Mouse (Mus musculus): ENCODE results near the gene Trim29. TPM values are rescaled to one million over a fixed set of nuclear protein-coding genes. Genes with fewer than 3 reads are reported as not detected.

The Trim29 gene
- polyA plus RNA-seq, 1 experiment, result 0.19 TPM

GRCm38 (mm10) chr9:43286870-43287269 lies 23.8 kb upstream of the Trim29 start:
- no peak overlapping the region for H3K27ac ChIP-seq (ENCODE audit: control insufficient read depth, insufficient read depth, low read depth, low read length)
- TF ChIP-seq POLR2A (IDR thresholded peaks at IDR 0.05; ENCODE audit: control insufficient read depth, low read depth, low read length) (no peak), CTCF (IDR thresholded peaks at IDR 0.05; ENCODE audit: control insufficient read depth, insufficient read depth, insufficient replicate concordance, low read depth, low read length) (peak; percentile 98)

GRCm38 (mm10) chr9:43293058-43293457 lies 17.6 kb upstream of the Trim29 start:
- TF ChIP-seq POLR2A (IDR thresholded peaks at IDR 0.05; ENCODE audit: control insufficient read depth, low read depth, low read length), result no peak
- no peak for TF ChIP-seq CTCF (IDR thresholded peaks at IDR 0.05; ENCODE audit: control insufficient read depth, insufficient read depth, insufficient replicate concordance, low read depth, low read length)
- no peak overlapping the region for H3K27ac ChIP-seq (ENCODE audit: control insufficient read depth, insufficient read depth, low read depth, low read length)
- no peaks in the 10 kb centered on the region for H3K4me1 ChIP-seq (ENCODE audit: control insufficient read depth, insufficient read depth, low read length)
- H3K27me3 ChIP-seq (ENCODE audit: control insufficient read depth, insufficient read depth, low read length), result no peaks in the 10 kb centered on the region
- H3K4me3 ChIP-seq (ENCODE audit: control insufficient read depth, low read depth, low read length), result no peak overlapping the region
- H3K36me3 ChIP-seq (ENCODE audit: control insufficient read depth, insufficient read depth, low read length), result no peaks in the 10 kb centered on the region

More at GRCm38 (mm10) chr9:43286870-43287269, 23.8 kb upstream of the Trim29 start:
- peaks cover 2% of the 10 kb centered on the region; the same call in 1 of the 2 replicates for H3K4me1 ChIP-seq (ENCODE audit: control insufficient read depth, insufficient read depth, low read length)
- no peaks in the 10 kb centered on the region for H3K36me3 ChIP-seq (ENCODE audit: control insufficient read depth, insufficient read depth, low read length)
- H3K27me3 ChIP-seq (ENCODE audit: control insufficient read depth, insufficient read depth, low read length), result no peaks in the 10 kb centered on the region
- H3K4me3 ChIP-seq (ENCODE audit: control insufficient read depth, low read depth, low read length), result peak overlapping the region; percentile 21; the same call in 1 of the 2 replicates

GRCm38 (mm10) chr9:43300394-43300793 lies 10.3 kb upstream of the Trim29 start:
- Histone ChIP-seq H3K4me1 (ENCODE audit: control insufficient read depth, insufficient read depth, low read length) (no peaks in the 10 kb centered on the region), H3K4me3 (ENCODE audit: control insufficient read depth, low read depth, low read length) (no peak overlapping the region), H3K27ac (ENCODE audit: control insufficient read depth, insufficient read depth, low read depth, low read length) (no peak overlapping the region), H3K27me3 (ENCODE audit: control insufficient read depth, insufficient read depth, low read length) (no peaks in the 10 kb centered on the region), H3K36me3 (ENCODE audit: control insufficient read depth, insufficient read depth, low read length) (no peaks in the 10 kb centered on the region)
- TF ChIP-seq CTCF (IDR thresholded peaks at IDR 0.05; ENCODE audit: control insufficient read depth, insufficient read depth, insufficient replicate concordance, low read depth, low read length), result no peak
- TF ChIP-seq POLR2A (IDR thresholded peaks at IDR 0.05; ENCODE audit: control insufficient read depth, low read depth, low read length), result no peak

GRCm38 (mm10) chr9:43302989-43303388 lies 7.7 kb upstream of the Trim29 start:
- no peaks in the 10 kb centered on the region for H3K4me1 ChIP-seq (ENCODE audit: control insufficient read depth, insufficient read depth, low read length)
- H3K27ac ChIP-seq (ENCODE audit: control insufficient read depth, insufficient read depth, low read depth, low read length), result no peak overlapping the region
- no peak for TF ChIP-seq CTCF (IDR thresholded peaks at IDR 0.05; ENCODE audit: control insufficient read depth, insufficient read depth, insufficient replicate concordance, low read depth, low read length)
- no peak for TF ChIP-seq POLR2A (IDR thresholded peaks at IDR 0.05; ENCODE audit: control insufficient read depth, low read depth, low read length)
- H3K36me3 ChIP-seq (ENCODE audit: control insufficient read depth, insufficient read depth, low read length), result no peaks in the 10 kb centered on the region
- no peak overlapping the region for H3K4me3 ChIP-seq (ENCODE audit: control insufficient read depth, low read depth, low read length)
- no peaks in the 10 kb centered on the region for H3K27me3 ChIP-seq (ENCODE audit: control insufficient read depth, insufficient read depth, low read length)

GRCm38 (mm10) chr9:43305882-43306281 lies 4.8 kb upstream of the Trim29 start:
- no peak overlapping the region for H3K27ac ChIP-seq (ENCODE audit: control insufficient read depth, insufficient read depth, low read depth, low read length)
- no peaks in the 10 kb centered on the region for H3K36me3 ChIP-seq (ENCODE audit: control insufficient read depth, insufficient read depth, low read length)
- peaks cover 7% of the 10 kb centered on the region; the same call in 1 of the 2 replicates for H3K4me1 ChIP-seq (ENCODE audit: control insufficient read depth, insufficient read depth, low read length)
- TF ChIP-seq POLR2A (IDR thresholded peaks at IDR 0.05; ENCODE audit: control insufficient read depth, low read depth, low read length), result no peak
- no peak for TF ChIP-seq CTCF (IDR thresholded peaks at IDR 0.05; ENCODE audit: control insufficient read depth, insufficient read depth, insufficient replicate concordance, low read depth, low read length)
- no peak overlapping the region for H3K4me3 ChIP-seq (ENCODE audit: control insufficient read depth, low read depth, low read length)
- H3K27me3 ChIP-seq (ENCODE audit: control insufficient read depth, insufficient read depth, low read length), result no peaks in the 10 kb centered on the region

- Histone ChIP-seq H3K36me3 (ENCODE audit: control insufficient read depth, insufficient read depth, low read length) (no peaks in the 10 kb centered on the region), H3K4me1 (ENCODE audit: control insufficient read depth, insufficient read depth, low read length) (peaks cover 11% of the 10 kb centered on the region; the same call in 1 of the 2 replicates), H3K27ac (ENCODE audit: control insufficient read depth, insufficient read depth, low read depth, low read length) (no peak overlapping the region), H3K4me3 (ENCODE audit: control insufficient read depth, low read depth, low read length) (no peak overlapping the region), H3K27me3 (ENCODE audit: control insufficient read depth, insufficient read depth, low read length) (no peaks in the 10 kb centered on the region)
- TF ChIP-seq POLR2A (IDR thresholded peaks at IDR 0.05; ENCODE audit: control insufficient read depth, low read depth, low read length), result no peak
- no peak for TF ChIP-seq CTCF (IDR thresholded peaks at IDR 0.05; ENCODE audit: control insufficient read depth, insufficient read depth, insufficient replicate concordance, low read depth, low read length)
Measured at GRCm38 (mm10) chr9:43309087-43309872, 1.4 kb upstream of the Trim29 start.

GRCm38 (mm10) chr9:43312190-43312589 lies 1.5 kb downstream of the Trim29 start:
- Histone ChIP-seq H3K4me3 (ENCODE audit: control insufficient read depth, low read depth, low read length) (no peak overlapping the region), H3K4me1 (ENCODE audit: control insufficient read depth, insufficient read depth, low read length) (peaks cover 11% of the 10 kb centered on the region; the same call in 1 of the 2 replicates), H3K27me3 (ENCODE audit: control insufficient read depth, insufficient read depth, low read length) (no peaks in the 10 kb centered on the region), H3K27ac (ENCODE audit: control insufficient read depth, insufficient read depth, low read depth, low read length) (no peak overlapping the region), H3K36me3 (ENCODE audit: control insufficient read depth, insufficient read depth, low read length) (no peaks in the 10 kb centered on the region)
- TF ChIP-seq CTCF (IDR thresholded peaks at IDR 0.05; ENCODE audit: control insufficient read depth, insufficient read depth, insufficient replicate concordance, low read depth, low read length) (no peak), POLR2A (IDR thresholded peaks at IDR 0.05; ENCODE audit: control insufficient read depth, low read depth, low read length) (no peak)

Measured in testis, adult 2 months (tissue).